Mouse (Mus musculus) lung, embryonic 15.5 days (tissue): ENCODE data around the gene Itgb2. TPM values are rescaled to one million over a fixed set of nuclear protein-coding genes. Genes with fewer than 3 reads are reported as not detected.

ENCODE experiments used
- polyA plus RNA-seq: library from polyadenylated mRNA; unstranded; fragments of >200 nt; fragmentation: Nextera tagmentation; extraction: Ambion mirVana; gene quantifications from 2 replicates; pipeline ENCODE4 v1.2.1, GENCODE M21; 2015

The Itgb2 gene
- polyA plus RNA-seq, 1 experiment from 2014 or later: 5.3 TPM

Other genes with a start within 250 kb of the Itgb2 start
- 37.7 and 41.0 TPM in 2 replicates for gene Adarb1, start 112.0 kb upstream of the Itgb2 start, polyA plus RNA-seq
- 35.1 and 38.0 TPM in 2 replicates for gene Fam207a, start 14.5 kb upstream of the Itgb2 start, polyA plus RNA-seq
- gene Pttg1ip, start 51.5 kb downstream of the Itgb2 start, polyA plus RNA-seq: 118 and 122 TPM in 2 replicates
- gene Sumo3, start 75.8 kb downstream of the Itgb2 start, polyA plus RNA-seq: 350 and 361 TPM in 2 replicates
- gene Gm49325, start 75.9 kb downstream of the Itgb2 start, polyA plus RNA-seq: 0.99 and 1.9 TPM in 2 replicates
- gene Ube2g2, start 92.0 kb downstream of the Itgb2 start, polyA plus RNA-seq: 73.8 and 74.3 TPM in 2 replicates
- 0.08 and 0.19 TPM in 2 replicates for gene Tspear, start 156.3 kb downstream of the Itgb2 start, polyA plus RNA-seq
- not detected in 2 replicates for gene Gm19402, start 160.5 kb downstream of the Itgb2 start, polyA plus RNA-seq
- gene Gm9508, start 167.0 kb downstream of the Itgb2 start, polyA plus RNA-seq: not detected in 2 replicates
- gene Gm10272, start 176.4 kb downstream of the Itgb2 start, polyA plus RNA-seq: not detected in 2 replicates
- gene Gm10024, start 181.2 kb downstream of the Itgb2 start, polyA plus RNA-seq: not detected in 2 replicates
- not detected in 2 replicates for gene Gm10142, start 185.6 kb downstream of the Itgb2 start, polyA plus RNA-seq
- gene Krtap12-1, start 190.3 kb downstream of the Itgb2 start, polyA plus RNA-seq: not detected in 2 replicates
- not detected in 2 replicates for gene Gm10100, start 196.2 kb downstream of the Itgb2 start, polyA plus RNA-seq
- gene Gm18596, start 212.4 kb downstream of the Itgb2 start, polyA plus RNA-seq: not detected in 2 replicates
- gene Gm9736, start 221.1 kb downstream of the Itgb2 start, polyA plus RNA-seq: not detected in 2 replicates
- not detected in 2 replicates for gene Gm3233, start 229.4 kb downstream of the Itgb2 start, polyA plus RNA-seq
- not detected in 2 replicates for gene Gm3238, start 241.1 kb downstream of the Itgb2 start, polyA plus RNA-seq
- gene Gm7138, start 246.7 kb downstream of the Itgb2 start, polyA plus RNA-seq: not detected in 2 replicates